Mouse (Mus musculus) CH12.LX (cell line): Measurements from ENCODE around the gene Gm10271. TPM values are rescaled to one million over a fixed set of nuclear protein-coding genes. Genes with fewer than 3 reads are reported as not detected.

ENCODE experiments used
- polyA plus RNA-seq: library from polyadenylated mRNA; unstranded; fragments of >175 nt; gene quantifications from 2 replicates; pipeline ENCODE4 v1.2.1, GENCODE M21; 2012; ENCODE audit warnings: low read depth; ENCODE audit not compliant: insufficient read length
- total RNA-seq, 2 experiments: library from RNA; depleted of rRNA; stranded (reverse); fragments of 300-350 nt in 1 of 2; fragments of >200 nt in 1 of 2; gene quantifications; 2 replicates each; pipeline ENCODE4 v1.2.3; 2012 to 2014

The Gm10271 gene
- total and polyA plus RNA-seq, 3 experiments: not detected

Other genes starting within 250 kb of the Gm10271 start
- gene Myrfl, start 75.7 kb downstream of the Gm10271 start, total RNA-seq (2012; rRNA removed): not detected in 2 replicates
- gene Myrfl, start 75.7 kb downstream of the Gm10271 start, total RNA-seq (2014; rRNA removed): not detected in 2 replicates
- not detected in 2 replicates for gene Myrfl, start 75.7 kb downstream of the Gm10271 start, polyA plus RNA-seq
- 10.0 and 10.3 TPM in 2 replicates for gene Rab3ip, start 21.8 kb downstream of the Gm10271 start, total RNA-seq (2012; rRNA removed)
- gene Rab3ip, start 21.8 kb downstream of the Gm10271 start, total RNA-seq (2014; rRNA removed): 13.3 and 18.3 TPM in 2 replicates
- 9.3 and 9.5 TPM in 2 replicates for gene Rab3ip, start 21.8 kb downstream of the Gm10271 start, polyA plus RNA-seq
- not detected in 2 replicates for gene Best3, start 13.7 kb upstream of the Gm10271 start, total RNA-seq (2012; rRNA removed)
- not detected in 2 replicates for gene Best3, start 13.7 kb upstream of the Gm10271 start, total RNA-seq (2014; rRNA removed)
- gene Best3, start 13.7 kb upstream of the Gm10271 start, polyA plus RNA-seq: not detected in 2 replicates
- not detected in 2 replicates for gene Lrrc10, start 72.7 kb upstream of the Gm10271 start, total RNA-seq (2012; rRNA removed)
- not detected in 2 replicates for gene Lrrc10, start 72.7 kb upstream of the Gm10271 start, total RNA-seq (2014; rRNA removed)
- not detected in 2 replicates for gene Lrrc10, start 72.7 kb upstream of the Gm10271 start, polyA plus RNA-seq
- 448 and 469 TPM in 2 replicates for gene Cct2, start 91.2 kb upstream of the Gm10271 start, total RNA-seq (2012; rRNA removed)
- 901 and 1,012 TPM in 2 replicates for gene Cct2, start 91.2 kb upstream of the Gm10271 start, total RNA-seq (2014; rRNA removed)
- 723 and 889 TPM in 2 replicates for gene Cct2, start 91.2 kb upstream of the Gm10271 start, polyA plus RNA-seq
- 5.6 and 5.7 TPM in 2 replicates for gene Frs2, start 175.9 kb upstream of the Gm10271 start, total RNA-seq (2012; rRNA removed)
- gene Frs2, start 175.9 kb upstream of the Gm10271 start, total RNA-seq (2014; rRNA removed): 3.8 and 4.3 TPM in 2 replicates
- gene Frs2, start 175.9 kb upstream of the Gm10271 start, polyA plus RNA-seq: 10.3 and 10.4 TPM in 2 replicates